Mouse (Mus musculus) embryo, embryonic 11.5 days (tissue): ENCODE measurements at regions not wholly inside any gene's neighbourhood (a gene's known extent, or its start where the extent isn't known, plus 50 kb on each side); places are given as distances from the start of the nearest gene placed in this dataset.
"Not testable (repeated sequence)": the region's sequence is repeated elsewhere in the genome, so short reads cannot be mapped to it uniquely, and the experiment has no call there.

Experiments used
- DNase-seq: peaks from one replicate; pipeline ENCODE4 v3.0.0-alpha.2; 2012; ENCODE audit warnings: low read depth, low spot score

DNA sequence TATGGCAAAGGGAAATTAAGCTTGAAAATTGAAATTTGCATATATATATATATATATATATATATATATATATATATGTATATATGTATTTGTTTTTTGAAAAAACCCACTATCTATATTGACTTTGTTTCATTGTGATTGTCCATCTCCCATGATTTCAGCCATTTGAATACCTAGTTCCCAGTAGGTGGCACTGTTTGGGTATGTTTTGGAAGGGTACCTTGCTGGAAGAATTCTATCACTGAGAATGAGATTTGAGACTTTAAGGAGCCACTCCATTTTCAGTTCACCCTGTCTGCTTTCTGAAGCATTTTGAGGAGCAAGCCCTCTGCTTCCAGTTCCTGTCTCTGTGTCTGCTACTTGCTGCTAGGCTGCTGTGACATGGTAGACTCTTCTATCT, 72.8 kb upstream of the Ugt8a start:
- no peak for DNase-seq

DNA sequence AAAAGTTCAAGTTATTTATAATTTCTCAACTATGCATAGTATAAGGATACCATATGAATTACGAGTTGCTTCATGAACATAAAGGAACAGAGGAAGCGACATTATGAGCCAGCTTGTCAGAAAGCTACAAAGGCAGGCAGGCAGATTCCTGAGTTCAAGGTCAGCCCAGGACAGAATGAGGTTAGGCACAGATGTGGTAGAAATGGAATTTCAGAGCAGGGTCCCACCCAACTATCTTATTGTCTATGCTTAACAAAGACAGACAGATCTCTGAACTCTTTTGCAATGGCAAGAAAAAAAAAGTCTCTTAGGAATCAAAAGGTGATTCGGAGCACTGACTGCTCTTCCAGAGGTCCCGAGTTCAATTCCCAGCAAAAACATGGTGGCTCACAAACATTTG, 77.7 kb upstream of the Ugt8a start:
- no peak for DNase-seq

- peak; percentile 14 for DNase-seq
Observed at GRCm38 (mm10) chr3:126044327-126044726, 105.9 kb upstream of the Ugt8a start.

- no peak for DNase-seq
Observed at GRCm38 (mm10) chr3:126044861-126045260, 106.4 kb upstream of the Ugt8a start.

GRCm38 (mm10) chr3:126045992-126046786, 107.8 kb upstream of the Ugt8a start:
- DNase-seq: no peak

DNA sequence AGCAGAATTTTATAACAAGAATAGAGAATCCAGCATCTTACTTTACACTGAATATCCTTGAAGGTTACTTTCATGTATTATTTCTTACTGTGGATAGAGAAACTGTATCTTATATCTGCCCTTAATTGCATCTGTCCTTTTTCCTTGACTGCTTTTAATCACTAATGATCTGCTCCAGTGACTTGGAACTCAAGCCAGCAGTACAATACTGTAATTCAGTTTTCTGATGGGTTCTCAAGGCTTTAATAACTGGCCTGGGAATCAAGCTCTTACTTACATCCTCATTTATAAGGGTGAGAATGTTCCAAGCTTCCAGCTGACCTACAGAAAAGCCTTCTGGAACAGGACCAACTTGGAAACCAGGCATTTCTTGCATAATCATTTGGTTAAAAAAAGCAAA, 120.2 kb upstream of the Ugt8a start:
- no peak for DNase-seq

GRCm38 (mm10) chr3:126105086-126105485, 166.7 kb upstream of the Ugt8a start:
- DNase-seq: no peak

GRCm38 (mm10) chr3:126109371-126109770, 171.0 kb upstream of the Ugt8a start:
- DNase-seq: no peak

GRCm38 (mm10) chr3:126117849-126118248, 179.4 kb upstream of the Ugt8a start:
- DNase-seq: no peak

DNA sequence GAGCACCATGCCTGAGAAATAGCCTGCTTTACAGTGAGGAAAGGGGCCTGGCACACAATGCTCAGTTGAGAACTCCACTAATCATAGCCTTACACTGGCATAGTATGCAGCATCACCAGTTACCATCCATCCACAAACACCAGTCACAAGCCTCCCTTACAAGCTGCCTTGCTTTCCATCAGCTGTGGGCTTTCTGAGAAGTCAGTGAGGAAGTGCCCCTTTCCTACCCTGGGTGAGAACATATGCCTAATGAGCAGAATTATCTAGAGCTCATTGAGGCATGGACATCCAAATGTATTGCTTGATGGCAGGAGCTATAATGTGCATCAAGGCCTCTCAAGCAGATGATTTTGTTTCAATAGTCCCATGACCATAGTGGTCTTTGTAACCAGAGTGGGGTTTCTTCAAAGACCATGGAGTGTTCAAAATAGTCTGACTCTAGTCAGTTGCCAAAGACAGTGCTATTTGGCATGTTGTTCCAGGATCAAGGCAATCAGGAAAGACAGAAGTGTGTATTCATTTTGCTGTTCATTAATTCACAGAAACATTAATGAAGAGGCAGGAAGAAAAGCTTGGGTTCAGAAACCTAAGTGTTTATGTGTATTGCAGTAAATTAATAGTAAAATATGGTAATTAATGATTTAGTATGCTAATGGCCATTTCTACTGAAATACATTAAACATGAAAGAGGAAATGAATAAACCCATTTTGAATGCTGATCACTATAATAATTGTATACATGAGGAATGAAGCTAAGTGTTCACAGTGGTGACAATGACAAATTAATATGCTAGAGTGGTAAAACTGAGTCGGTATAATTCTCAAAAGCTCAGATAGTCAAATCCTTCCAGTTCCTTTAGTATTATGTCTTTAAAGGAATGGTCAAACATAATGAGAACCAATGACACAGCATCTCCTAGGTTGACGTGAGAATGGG, 184.2 kb upstream of the Ugt8a start:
- DNase-seq: no peak

DNA sequence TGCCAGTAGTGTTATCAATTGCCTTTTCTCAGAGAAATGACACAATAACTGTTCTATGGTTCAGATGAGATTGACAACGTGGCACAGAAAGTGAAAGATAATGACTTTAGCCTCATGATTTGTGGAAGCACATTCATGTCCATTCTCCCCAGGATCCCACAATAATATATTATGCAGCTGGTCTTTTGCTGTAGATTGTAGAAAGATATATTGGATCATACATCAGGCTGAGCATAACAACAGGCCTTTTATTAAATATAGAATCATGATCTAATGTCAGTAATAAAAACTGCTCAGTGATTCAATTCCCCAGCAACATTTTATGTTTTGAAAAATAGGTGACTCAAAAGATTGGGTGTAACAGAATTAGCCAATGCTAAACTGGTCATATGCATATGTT, 196.9 kb upstream of the Arsj start:
- no peak for DNase-seq

GRCm38 (mm10) chr3:126209024-126209423, 154.5 kb upstream of the Arsj start:
- DNase-seq: no peak

DNA sequence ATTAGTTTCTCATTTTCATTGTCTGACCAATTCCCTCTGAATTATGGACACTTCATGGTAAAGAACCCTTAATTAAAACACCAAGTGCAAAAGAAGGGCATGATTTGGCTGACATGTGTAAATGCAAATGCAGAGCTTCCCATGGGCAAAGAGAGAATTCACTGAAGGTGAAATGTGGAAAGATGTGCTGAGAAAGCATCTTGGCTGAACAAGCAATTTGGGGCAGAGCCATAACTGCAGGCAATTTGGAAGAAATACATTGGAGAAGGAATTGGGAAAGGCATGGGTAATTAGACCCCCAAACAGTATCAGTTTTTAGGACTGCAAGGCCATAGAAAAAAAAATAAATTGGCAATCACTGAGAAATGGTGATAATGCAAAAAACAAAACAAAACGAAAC, 153.3 kb upstream of the Arsj start:
- DNase-seq: no peak

DNA sequence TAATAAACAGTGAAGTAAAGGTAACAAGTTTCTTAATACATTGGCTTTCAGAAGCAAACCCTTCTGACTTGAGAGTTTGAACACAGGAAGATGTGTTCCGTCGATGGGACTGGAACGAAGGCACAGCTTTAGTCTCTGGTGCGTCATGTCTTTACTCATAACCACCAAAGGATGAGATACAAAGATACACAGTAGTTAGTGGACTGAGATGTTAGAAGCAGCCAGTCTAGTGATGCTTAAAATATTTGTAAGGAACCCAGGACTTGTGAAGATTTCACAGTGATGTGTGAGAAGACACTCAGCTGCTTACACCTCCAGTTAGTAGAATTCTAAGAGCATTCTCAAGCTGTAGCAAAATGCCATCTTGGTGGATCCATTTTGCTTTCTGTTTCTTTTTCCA, 135.9 kb upstream of the Arsj start:
- no peak for DNase-seq

GRCm38 (mm10) chr3:126245834-126246233, 117.7 kb upstream of the Arsj start:
- DNase-seq: no peak

DNA sequence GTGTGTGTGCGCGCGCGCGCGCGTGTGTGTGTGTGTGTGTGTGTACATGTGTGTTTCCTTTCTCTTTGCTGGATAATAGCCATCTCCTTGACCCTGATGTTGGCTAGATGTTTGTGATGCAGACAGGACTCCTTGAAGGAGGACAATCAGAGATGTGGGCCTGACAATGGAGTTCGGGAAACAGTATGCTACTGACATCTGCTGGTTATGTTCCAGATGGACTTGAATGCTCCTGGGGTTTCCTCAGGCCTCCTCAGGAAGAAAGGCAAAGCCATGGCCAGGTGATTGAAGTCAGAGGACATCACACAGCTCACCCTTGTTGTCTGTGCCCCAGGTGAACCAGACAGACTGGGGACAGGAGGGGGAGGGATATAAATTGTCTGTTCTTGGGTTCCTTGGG, 102.2 kb upstream of the Arsj start:
- DNase-seq: no peak

DNA sequence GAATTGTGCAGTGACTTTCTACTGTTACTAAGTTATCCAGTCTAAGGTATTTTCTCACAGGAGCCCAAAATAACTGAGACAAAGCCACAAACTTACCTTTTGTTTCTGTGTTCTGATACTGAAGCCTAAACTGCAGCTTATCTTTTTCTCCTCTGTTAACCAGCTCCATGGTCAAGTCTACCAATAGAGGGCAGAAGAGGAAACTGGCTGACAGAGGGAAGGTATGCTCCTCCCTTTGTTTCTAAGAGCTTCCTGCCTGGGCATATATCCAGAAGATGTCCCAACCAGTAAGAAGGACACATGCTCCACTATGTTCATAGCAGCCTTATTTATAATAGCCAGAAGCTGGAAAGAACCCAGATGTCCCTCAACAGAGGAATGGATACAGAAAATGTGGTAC, 91.5 kb upstream of the Arsj start:
- DNase-seq: not testable (repeated sequence)

DNA sequence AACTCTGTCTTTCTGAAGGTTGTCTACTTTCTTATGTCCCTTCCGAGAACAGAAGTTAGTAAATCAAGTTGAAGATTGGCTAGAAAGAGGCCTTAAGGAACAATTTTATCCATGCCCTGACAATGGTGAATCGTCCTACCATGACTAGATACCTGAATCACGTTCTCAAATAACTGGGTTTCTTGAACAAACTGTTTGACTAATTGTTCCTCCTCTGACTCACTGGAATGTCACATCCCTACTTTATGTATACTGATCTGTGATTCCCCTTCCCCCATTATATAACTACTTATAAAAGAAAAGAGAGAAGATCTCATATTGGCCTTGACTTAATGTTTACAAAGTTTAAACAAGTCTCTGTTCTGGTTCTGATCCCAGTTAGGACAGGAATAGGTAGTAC, 89.9 kb upstream of the Arsj start:
- DNase-seq: no peak

GRCm38 (mm10) chr3:126276008-126276700, 87.3 kb upstream of the Arsj start:
- no peak for DNase-seq

DNA sequence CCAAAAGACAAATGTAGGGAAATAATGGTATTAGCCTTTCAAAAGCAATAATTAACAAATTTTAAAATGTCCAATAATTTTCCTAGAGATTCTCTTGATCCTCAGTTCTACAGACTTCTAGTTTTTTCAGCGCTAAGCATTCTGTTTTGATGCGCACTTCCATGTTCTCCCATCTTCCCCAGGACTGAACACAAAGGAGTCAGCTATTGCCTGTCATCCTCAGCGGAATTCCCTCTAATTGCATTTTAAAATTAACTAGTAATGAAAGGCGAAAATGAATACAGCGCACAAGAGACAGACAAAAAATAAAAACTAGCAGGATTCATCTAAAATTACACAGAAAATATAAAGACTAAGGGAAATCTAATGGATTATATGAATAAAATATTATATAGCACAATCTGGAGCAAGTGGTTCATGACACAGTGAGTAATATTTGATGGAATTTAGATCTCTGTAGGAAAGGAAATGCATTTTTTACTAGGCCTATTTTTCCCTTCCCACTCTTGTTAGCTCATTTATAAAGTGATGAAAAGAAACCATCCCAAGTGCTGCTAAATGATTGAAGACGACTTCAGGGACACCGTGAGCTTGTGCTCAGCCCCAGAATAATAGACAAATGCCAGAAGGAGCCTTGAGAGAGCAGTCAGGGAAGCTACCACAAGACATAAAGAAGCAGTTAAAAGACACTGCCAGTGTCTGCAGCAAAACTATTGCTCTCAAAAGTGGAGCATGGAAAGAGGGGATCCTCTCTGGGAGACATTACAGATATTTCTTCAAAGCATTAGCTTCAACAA, 79.0 kb upstream of the Arsj start:
- no peak for DNase-seq

DNA sequence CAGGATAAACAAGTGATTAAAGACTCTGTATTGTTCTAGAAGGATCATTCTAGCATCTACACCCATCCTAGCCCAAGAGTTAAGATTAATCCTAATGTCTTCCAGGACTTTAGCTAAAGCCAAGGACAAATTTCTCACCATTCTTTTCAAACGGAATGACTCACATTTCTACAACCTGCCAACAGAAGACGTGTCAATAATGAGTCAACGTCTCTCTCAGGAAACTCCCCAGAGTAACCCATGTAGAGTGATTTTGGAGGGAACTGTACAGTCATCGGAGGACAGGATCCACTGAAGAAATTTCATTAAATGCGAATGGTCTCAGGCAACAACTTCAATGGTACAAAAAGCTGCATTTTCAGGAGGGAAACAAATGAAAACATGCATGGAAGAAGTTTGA, 71.2 kb upstream of the Arsj start:
- DNase-seq: no peak
